Mouse (Mus musculus) kidney, postnatal 0 days (tissue): ENCODE data around the gene Cog3. TPM values are rescaled to one million over a fixed set of nuclear protein-coding genes. Genes with fewer than 3 reads are reported as not detected.
A peak's percentile ranks its signal among the peaks of the same experiment; 100 is the strongest.
"Not testable (repeated sequence)": the region's sequence is repeated elsewhere in the genome, so short reads cannot be mapped to it uniquely, and the experiment has no call there.

Experiments used
- ATAC-seq: fragments of 200-750 bp; cut with Nextera tagmentation; replicated peaks from 2 replicates; pipeline ENCODE4 v1.8.0; 2017; ENCODE audit warnings: low read depth, moderate number of reproducible peaks, moderate TSS enrichment, moderate library complexity; ENCODE audit not compliant: low FRiP score
- DNase-seq: peaks from one replicate; pipeline ENCODE4 v3.0.0-alpha.2; 2016; ENCODE audit warnings: low spot score
- H3K27ac ChIP-seq: fragments of 300-500 bp; sonication (generic); 2 replicates; pipeline ENCODE4 v1.5.1; 2014; ENCODE audit warnings: mild to moderate bottlenecking
- H3K27me3 ChIP-seq: fragments of 300-500 bp; sonication (generic); 2 replicates; pipeline ENCODE4 v1.6.1; 2014; ENCODE audit warnings: low read length, mixed read lengths; ENCODE audit not compliant: insufficient read depth
- H3K36me3 ChIP-seq: fragments of 300-500 bp; sonication (generic); 2 replicates; pipeline ENCODE4 v1.6.1; 2014; ENCODE audit warnings: low read length, mixed read lengths; ENCODE audit not compliant: insufficient read depth
- H3K4me1 ChIP-seq: fragments of 300-500 bp; sonication (generic); replicated peaks from 2 replicates; pipeline ENCODE4 v1.6.1; 2014; ENCODE audit warnings: antibody characterized with exemption, low read length, mixed read lengths; ENCODE audit not compliant: insufficient read depth
- H3K4me2 ChIP-seq: fragments of 300-500 bp; sonication (generic); 2 replicates; pipeline ENCODE4 v1.6.1; 2014; ENCODE audit warnings: mild to moderate bottlenecking, low read length, moderate library complexity, mixed read lengths
- H3K4me3 ChIP-seq: fragments of 300-500 bp; sonication (generic); replicated peaks from 2 replicates; pipeline ENCODE4 v1.5.1; 2014; ENCODE audit warnings: low read depth, low read length
- H3K9ac ChIP-seq: fragments of 300-500 bp; sonication (generic); 2 replicates; pipeline ENCODE4 v1.6.1; 2014; ENCODE audit warnings: low read depth, low read length
- H3K9me3 ChIP-seq: fragments of 300-500 bp; sonication (generic); replicated peaks from 2 replicates; pipeline ENCODE4 v1.6.1; 2016; ENCODE audit warnings: low read length, inconsistent platforms, mixed read lengths
- CTCF ChIP-seq: IDR thresholded peaks from 2 replicates; pipeline ENCODE4 v1.5.1; 2016; ENCODE audit warnings: antibody characterized with exemption, low read depth, mild to moderate bottlenecking, moderate library complexity
- WGBS: fragments of 180-500 bp; shearing (Covaris S2); extraction: QIAGEN DNeasy Blood & Tissue Kit; methylation state at CpG from one replicate; pipeline ENCODE4 v1.1.7; 2014; 5-methylcytosine and 5-hydroxymethylcytosine counted together
- polyA plus RNA-seq: library from polyadenylated mRNA; unstranded; fragments of >200 nt; fragmentation: Nextera tagmentation; extraction: Ambion mirVana; gene quantifications from 2 replicates; pipeline ENCODE4 v1.2.1, GENCODE M21; 2015

Gene Cog3
- polyA plus RNA-seq, 1 experiment from 2014 or later, result 16.3 TPM

GRCm38 (mm10) chr14:75779913-75780312 is 25.6 kb upstream of the Cog3 start:
- WGBS, result 64% methylated on average over 4 of the region's 4 CpGs
- Histone ChIP-seq H3K4me3 (no peak overlapping the region), H3K9me3 (no peaks in the 10 kb centered on the region), H3K4me2 (no peak overlapping the region), H3K4me1 (peaks cover 5% of the 10 kb centered on the region; the same call in 1 of the 2 replicates), H3K27ac (no peak overlapping the region), H3K36me3 (0 out of 2 replicates have a peak, but pooled peaks cover 3% of the 10 kb centered on the region), H3K27me3 (no peaks in the 10 kb centered on the region), H3K9ac (no peak overlapping the region)
- TF ChIP-seq CTCF, result no peak
- DNase-seq (no peak), ATAC-seq (0 out of 2 replicates have a peak, but pooled peaks have one; percentile 27)

- Histone ChIP-seq H3K27me3 (no peaks in the 10 kb centered on the region), H3K4me2 (no peak overlapping the region), H3K9ac (no peak overlapping the region), H3K36me3 (no peaks in the 10 kb centered on the region), H3K4me1 (peaks cover 13% of the 10 kb centered on the region; the same call in 1 of the 2 replicates), H3K27ac (peak overlapping the region; percentile 48), H3K9me3 (no peaks in the 10 kb centered on the region), H3K4me3 (no peak overlapping the region)
- TF ChIP-seq CTCF, result no peak
- DNase-seq (no peak), ATAC-seq (0 out of 2 replicates have a peak, but pooled peaks have one; percentile 38)
- WGBS, result 62% methylated on average over 8 of the region's 8 CpGs
These were observed 22.3 kb upstream of the Cog3 start for GRCm38 (mm10) chr14:75776637-75777036.

- 0 out of 2 replicates have a peak, but pooled peaks have one; percentile 38 for ATAC-seq
- no peak for TF ChIP-seq CTCF
- Histone ChIP-seq H3K4me2 (no peak overlapping the region), H3K27ac (peak overlapping the region; percentile 67), H3K9ac (no peak overlapping the region), H3K27me3 (no peaks in the 10 kb centered on the region), H3K4me1 (peaks cover 13% of the 10 kb centered on the region; the same call in 1 of the 2 replicates), H3K4me3 (no peak overlapping the region), H3K9me3 (no peaks in the 10 kb centered on the region), H3K36me3 (no peaks in the 10 kb centered on the region)
- WGBS, result 39% methylated on average over 8 of the region's 8 CpGs
- no peak for DNase-seq
These were observed 19.1 kb upstream of the Cog3 start for GRCm38 (mm10) chr14:75773431-75773830.

GRCm38 (mm10) chr14:75772407-75772806 is 18.1 kb upstream of the Cog3 start:
- not testable (repeated sequence) for H3K4me2 ChIP-seq, H3K9ac ChIP-seq, H3K36me3 ChIP-seq, DNase-seq, ATAC-seq, H3K27me3 ChIP-seq, H3K4me3 ChIP-seq, H3K9me3 ChIP-seq
- peaks cover 13% of the 10 kb centered on the region; the same call in 1 of the 2 replicates for H3K4me1 ChIP-seq
- H3K27ac ChIP-seq, result peak overlapping the region; percentile 67; the same call in 1 of the 2 replicates
- 91% methylated on average over 3 of the region's 3 CpGs for WGBS

GRCm38 (mm10) chr14:75771101-75771501 is 16.8 kb upstream of the Cog3 start:
- peak; percentile 33; the same call in 1 of the 2 replicates for TF ChIP-seq CTCF

GRCm38 (mm10) chr14:75769334-75769733 is 15.0 kb upstream of the Cog3 start:
- no peak for TF ChIP-seq CTCF
- H3K4me2 ChIP-seq, result no peak overlapping the region
- 66% methylated on average over 9 of the region's 9 CpGs for WGBS
- H3K9me3 ChIP-seq, result no peaks in the 10 kb centered on the region
- DNase-seq (no peak), ATAC-seq (no peak)
- no peak overlapping the region for H3K4me3 ChIP-seq
- 0 out of 2 replicates have a peak, but pooled peaks cover 8% of the 10 kb centered on the region for H3K4me1 ChIP-seq
- H3K27ac ChIP-seq, result no peak overlapping the region
- no peaks in the 10 kb centered on the region for H3K27me3 ChIP-seq
- no peaks in the 10 kb centered on the region; the same call in 1 of the 2 replicates for H3K36me3 ChIP-seq
- no peak overlapping the region for H3K9ac ChIP-seq

More at GRCm38 (mm10) chr14:75771101-75771501, 16.8 kb upstream of the Cog3 start:
- peaks cover 9% of the 10 kb centered on the region; the same call in 1 of the 2 replicates for H3K4me1 ChIP-seq
- no peaks in the 10 kb centered on the region for H3K9me3 ChIP-seq
- no peaks in the 10 kb centered on the region for H3K27me3 ChIP-seq
- no peak overlapping the region for H3K4me2 ChIP-seq
- peak overlapping the region; percentile 55; the same call in 1 of the 2 replicates for H3K27ac ChIP-seq
- no peak overlapping the region for H3K4me3 ChIP-seq
- H3K36me3 ChIP-seq, result no peaks in the 10 kb centered on the region
- ATAC-seq (no peak), DNase-seq (no peak)
- 66% methylated on average over 8 of the region's 8 CpGs for WGBS
- H3K9ac ChIP-seq, result no peak overlapping the region

- H3K4me2 ChIP-seq, result no peak overlapping the region
- no peak overlapping the region for H3K9ac ChIP-seq
- DNase-seq, result no peak
- no peak for ATAC-seq
- 11% methylated on average over 1 of the region's 1 CpGs for WGBS
- no peak overlapping the region for H3K27ac ChIP-seq
- TF ChIP-seq CTCF, result no peak
- no peaks in the 10 kb centered on the region for H3K27me3 ChIP-seq
- H3K4me1 ChIP-seq, result 0 out of 2 replicates have a peak, but pooled peaks cover under 1% of the 10 kb centered on the region
- no peaks in the 10 kb centered on the region; the same call in 1 of the 2 replicates for H3K36me3 ChIP-seq
- no peaks in the 10 kb centered on the region for H3K9me3 ChIP-seq
- H3K4me3 ChIP-seq, result no peak overlapping the region
These were observed 13.9 kb upstream of the Cog3 start for GRCm38 (mm10) chr14:75768275-75768608.
